Mouse (Mus musculus): Measurements from ENCODE around the gene Ntn4.

DNA sequence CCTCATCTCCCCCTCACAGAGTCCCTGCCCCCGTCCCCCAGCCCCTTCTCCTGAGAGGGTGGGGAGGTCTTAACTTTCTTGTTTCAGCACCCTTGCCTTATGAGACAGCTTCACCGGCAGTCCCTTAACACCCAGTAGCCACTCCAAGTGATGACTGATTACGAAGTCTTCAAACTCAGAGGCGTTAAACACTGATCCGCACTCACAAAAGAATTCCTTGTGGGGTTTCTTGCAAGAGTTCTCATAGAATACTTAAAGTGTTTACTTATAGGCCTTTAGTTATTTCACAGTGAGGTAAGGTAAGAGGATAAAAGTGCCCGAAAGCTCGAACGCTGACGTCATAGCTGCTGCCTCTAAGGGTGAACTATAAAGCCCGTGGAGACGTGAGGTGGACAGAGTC lies 50.9 kb downstream of the Ntn4 start:
- no peak for TF ChIP-seq CHD2 (IDR thresholded peaks at IDR 0.05; ENCODE audit: low read depth, low read length)
- TF ChIP-seq MAFK (IDR thresholded peaks at IDR 0.05; ENCODE audit: insufficient read depth, low read depth, low read length) = no peak
- TF ChIP-seq HCFC1 (IDR thresholded peaks at IDR 0.05; ENCODE audit: borderline replicate concordance, insufficient read depth, low read length) = no peak

Measured in ES-E14 (cell line).